Mouse (Mus musculus): ENCODE measurements at regions not wholly inside any gene's neighbourhood (a gene's known extent, or its start where the extent isn't known, plus 50 kb on each side); places are given as distances from the start of the nearest gene placed in this dataset.

GRCm38 (mm10) chr6:51697754-51698153 is 174.1 kb downstream of the Snx10 start:
- TF ChIP-seq GATA1 (IDR thresholded peaks at IDR 0.05; ENCODE audit: borderline replicate concordance, low read length) (no peak), FLI1 (IDR thresholded peaks at IDR 0.05; ENCODE audit: low read length) (no peak)
- no peaks in the 10 kb centered on the region for H3K4me1 ChIP-seq
- H3K36me3 ChIP-seq (replicated peaks; ENCODE audit: low read length), result no peaks in the 10 kb centered on the region
- peaks cover 28% of the 10 kb centered on the region for H3K27me3 ChIP-seq (replicated peaks)
- no peak overlapping the region for H3K4me3 ChIP-seq (replicated peaks)
- H3K9me3 ChIP-seq, result no peaks in the 10 kb centered on the region

DNA sequence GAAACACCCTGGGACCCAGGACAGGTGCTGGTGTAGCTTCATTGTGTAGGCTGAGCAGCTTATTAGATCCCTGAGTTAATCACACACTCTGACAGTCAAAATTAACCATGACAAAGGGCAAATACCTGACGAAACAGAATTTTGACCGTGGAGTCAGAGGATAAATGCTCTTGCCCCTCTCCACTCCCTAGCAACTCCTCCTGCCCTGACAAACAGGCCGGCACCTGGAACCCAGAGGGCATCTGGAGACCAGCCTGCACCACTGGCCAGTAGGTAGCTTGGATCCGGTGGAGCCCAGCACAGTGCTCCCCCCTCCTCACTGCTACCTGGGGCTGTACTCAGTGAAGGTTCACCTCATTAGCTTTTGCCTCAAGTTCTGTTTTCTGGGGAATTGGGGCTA is 174.5 kb downstream of the Snx10 start:
- Histone ChIP-seq H3K9me3 (no peaks in the 10 kb centered on the region), H3K4me3 (replicated peaks) (no peak overlapping the region), H3K27me3 (replicated peaks) (peaks cover 28% of the 10 kb centered on the region), H3K36me3 (replicated peaks; ENCODE audit: low read length) (no peaks in the 10 kb centered on the region), H3K4me1 (no peaks in the 10 kb centered on the region)
- no peak for TF ChIP-seq FLI1 (IDR thresholded peaks at IDR 0.05; ENCODE audit: low read length)

GRCm38 (mm10) chr6:51701253-51702020 is 177.7 kb downstream of the Snx10 start:
- Histone ChIP-seq H3K27me3 (replicated peaks) (peaks cover 34% of the 10 kb centered on the region), H3K9me3 (no peaks in the 10 kb centered on the region), H3K4me3 (replicated peaks) (no peak overlapping the region), H3K36me3 (replicated peaks; ENCODE audit: low read length) (no peaks in the 10 kb centered on the region), H3K4me1 (no peaks in the 10 kb centered on the region)
- no peak for TF ChIP-seq GATA1 (IDR thresholded peaks at IDR 0.05; ENCODE audit: borderline replicate concordance, low read length)
- TF ChIP-seq FLI1 (IDR thresholded peaks at IDR 0.05; ENCODE audit: low read length), result no peak

DNA sequence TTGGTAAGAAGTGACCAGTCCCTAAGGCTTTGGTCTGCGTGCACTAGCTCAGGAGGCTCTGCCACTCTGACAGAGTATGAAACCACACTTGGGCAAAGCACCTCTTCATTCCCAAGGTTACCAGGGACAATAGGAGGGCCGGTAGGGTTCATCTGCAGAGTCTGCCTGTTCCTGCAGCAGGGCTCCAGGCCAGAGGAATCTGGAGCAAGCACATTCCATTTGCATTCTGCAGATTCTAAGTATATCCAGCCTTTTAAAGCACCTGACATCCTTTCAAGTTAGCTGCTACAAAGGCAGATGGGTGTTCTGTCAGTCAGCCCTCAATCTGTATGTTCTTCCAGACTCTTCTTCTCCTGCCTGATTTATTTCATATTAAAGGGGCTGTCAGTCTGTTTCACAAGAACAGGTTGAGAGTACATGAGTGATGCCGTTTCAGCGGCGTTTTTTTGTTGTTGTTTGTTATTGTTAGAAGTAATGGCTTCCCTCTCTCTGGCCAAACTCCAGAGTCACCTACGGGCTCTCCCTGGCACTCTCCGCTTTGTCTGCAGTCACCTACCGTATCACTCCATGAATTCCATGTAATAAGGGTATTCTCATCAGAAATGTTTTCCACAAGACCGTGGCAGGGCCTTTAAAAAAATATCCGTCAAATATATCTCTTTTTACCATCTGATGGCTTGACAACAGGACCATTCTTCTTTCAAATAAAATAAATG is 178.9 kb downstream of the Snx10 start:
- no peaks in the 10 kb centered on the region for H3K4me1 ChIP-seq
- peaks cover 36% of the 10 kb centered on the region for H3K27me3 ChIP-seq (replicated peaks)
- no peaks in the 10 kb centered on the region for H3K36me3 ChIP-seq (replicated peaks; ENCODE audit: low read length)
- no peaks in the 10 kb centered on the region for H3K9me3 ChIP-seq
- TF ChIP-seq GATA1 (IDR thresholded peaks at IDR 0.05; ENCODE audit: borderline replicate concordance, low read length) (no peak), FLI1 (IDR thresholded peaks at IDR 0.05; ENCODE audit: low read length) (no peak)
- no peak overlapping the region for H3K4me3 ChIP-seq (replicated peaks)

- Histone ChIP-seq H3K9me3 (no peaks in the 10 kb centered on the region), H3K36me3 (replicated peaks; ENCODE audit: low read length) (no peaks in the 10 kb centered on the region), H3K27me3 (replicated peaks) (peaks cover 37% of the 10 kb centered on the region), H3K4me1 (no peaks in the 10 kb centered on the region), H3K4me3 (replicated peaks) (no peak overlapping the region)
- TF ChIP-seq GATA1 (IDR thresholded peaks at IDR 0.05; ENCODE audit: borderline replicate concordance, low read length), result no peak
- TF ChIP-seq FLI1 (IDR thresholded peaks at IDR 0.05; ENCODE audit: low read length), result no peak
Measured at GRCm38 (mm10) chr6:51708011-51708410, 184.3 kb downstream of the Snx10 start.

- Histone ChIP-seq H3K9me3 (no peaks in the 10 kb centered on the region), H3K4me3 (replicated peaks) (no peak overlapping the region), H3K36me3 (replicated peaks; ENCODE audit: low read length) (no peaks in the 10 kb centered on the region), H3K4me1 (no peaks in the 10 kb centered on the region), H3K27me3 (replicated peaks) (peaks cover 34% of the 10 kb centered on the region)
- TF ChIP-seq FLI1 (IDR thresholded peaks at IDR 0.05; ENCODE audit: low read length), result no peak
- TF ChIP-seq GATA1 (IDR thresholded peaks at IDR 0.05; ENCODE audit: borderline replicate concordance, low read length), result no peak
Measured at GRCm38 (mm10) chr6:51708668-51709339, 185.1 kb downstream of the Snx10 start.

DNA sequence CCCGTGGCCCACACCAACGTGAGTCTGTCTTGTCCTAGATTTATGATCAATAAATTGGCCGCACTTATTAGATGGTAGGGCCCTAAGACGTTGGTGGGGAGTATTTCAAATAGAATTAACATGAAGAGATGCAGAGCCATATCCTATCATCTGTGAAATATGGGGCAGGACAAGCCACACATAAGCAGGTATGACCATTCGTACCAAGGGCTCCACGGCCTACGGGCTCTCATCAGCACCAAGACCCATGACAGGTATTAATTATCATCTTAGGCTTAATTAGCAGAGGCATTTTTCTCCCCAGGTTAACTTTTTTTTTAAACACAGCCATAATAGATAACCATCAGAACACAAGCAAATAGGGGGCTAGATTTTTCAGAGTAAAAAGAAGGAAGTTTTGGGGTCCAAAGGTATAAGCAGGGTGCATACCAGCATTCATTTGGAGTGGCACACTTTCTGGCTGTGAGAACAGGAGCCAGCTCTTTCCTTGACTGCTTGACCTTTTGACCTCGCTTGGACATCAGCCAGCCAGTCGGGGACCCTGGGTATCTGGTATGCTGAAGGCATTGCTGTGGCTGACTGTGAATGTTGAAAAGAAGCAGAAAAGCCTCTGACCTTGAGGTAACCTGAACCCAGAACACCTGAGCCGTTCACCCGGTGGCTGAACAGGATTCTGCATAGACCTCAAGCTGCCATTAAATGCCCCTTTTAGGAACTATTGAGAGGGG is 185.8 kb downstream of the Snx10 start:
- Histone ChIP-seq H3K9me3 (no peaks in the 10 kb centered on the region), H3K27me3 (replicated peaks) (peaks cover 31% of the 10 kb centered on the region), H3K4me1 (no peaks in the 10 kb centered on the region), H3K4me3 (replicated peaks) (no peak overlapping the region), H3K36me3 (replicated peaks; ENCODE audit: low read length) (no peaks in the 10 kb centered on the region)
- TF ChIP-seq GATA1 (IDR thresholded peaks at IDR 0.05; ENCODE audit: borderline replicate concordance, low read length), result no peak

DNA sequence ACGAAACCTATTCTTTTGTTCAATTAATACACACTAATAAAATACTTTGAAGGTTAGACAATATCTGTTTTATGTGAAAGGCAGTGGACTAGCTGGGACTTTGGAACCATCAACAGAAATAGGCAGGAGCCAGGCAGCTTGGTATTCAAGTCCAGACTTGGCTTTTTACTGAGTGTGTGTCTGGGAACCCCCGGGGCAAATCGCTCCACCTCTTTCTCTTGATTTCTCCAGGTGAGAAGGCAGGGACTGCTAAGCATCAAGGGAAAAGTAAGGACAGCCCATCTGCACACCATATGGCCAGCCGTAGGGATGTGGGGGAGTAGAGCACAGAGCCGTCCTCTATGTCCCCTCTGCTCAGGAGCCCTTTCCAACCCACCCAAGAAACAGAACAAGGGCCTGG is 186.5 kb downstream of the Snx10 start:
- H3K4me1 ChIP-seq, result no peaks in the 10 kb centered on the region
- no peak for TF ChIP-seq GATA1 (IDR thresholded peaks at IDR 0.05; ENCODE audit: borderline replicate concordance, low read length)
- no peak for TF ChIP-seq FLI1 (IDR thresholded peaks at IDR 0.05; ENCODE audit: low read length)
- no peaks in the 10 kb centered on the region for H3K36me3 ChIP-seq (replicated peaks; ENCODE audit: low read length)
- H3K4me3 ChIP-seq (replicated peaks), result no peak overlapping the region
- peaks cover 29% of the 10 kb centered on the region for H3K27me3 ChIP-seq (replicated peaks)
- H3K9me3 ChIP-seq, result no peaks in the 10 kb centered on the region

GRCm38 (mm10) chr6:51710926-51711615 is 187.4 kb downstream of the Snx10 start:
- H3K4me3 ChIP-seq (replicated peaks), result no peak overlapping the region
- TF ChIP-seq GATA1 (IDR thresholded peaks at IDR 0.05; ENCODE audit: borderline replicate concordance, low read length) (no peak), FLI1 (IDR thresholded peaks at IDR 0.05; ENCODE audit: low read length) (no peak)
- no peaks in the 10 kb centered on the region for H3K9me3 ChIP-seq
- peaks cover 31% of the 10 kb centered on the region for H3K27me3 ChIP-seq (replicated peaks)
- no peaks in the 10 kb centered on the region for H3K4me1 ChIP-seq
- no peaks in the 10 kb centered on the region for H3K36me3 ChIP-seq (replicated peaks; ENCODE audit: low read length)
